Mouse (Mus musculus) heart, embryonic 11.5 days (tissue): ENCODE data around the gene Grin2b. TPM values are rescaled to one million over a fixed set of nuclear protein-coding genes. Genes with fewer than 3 reads are reported as not detected.

Source experiments
- ATAC-seq: fragments of 200-750 bp; cut with Nextera tagmentation; replicated peaks from 2 replicates; pipeline ENCODE4 v1.8.0; 2017; ENCODE audit warnings: moderate library complexity; ENCODE audit not compliant: insufficient number of reproducible peaks, low FRiP score, low TSS enrichment
- H3K27ac ChIP-seq: fragments of 300-500 bp; sonication (generic); 2 replicates; pipeline ENCODE4 v1.5.1; 2014; ENCODE audit warnings: mild to moderate bottlenecking, low read depth, low read length
- H3K27me3 ChIP-seq: fragments of 300-500 bp; sonication (generic); 2 replicates; pipeline ENCODE4 v1.6.1; 2014; ENCODE audit warnings: mild to moderate bottlenecking, low read length, mixed read lengths; ENCODE audit not compliant: control insufficient read depth, insufficient read depth
- H3K36me3 ChIP-seq: fragments of 300-500 bp; sonication (generic); 2 replicates; pipeline ENCODE4 v1.6.1; 2014; ENCODE audit warnings: mild to moderate bottlenecking, low read length, moderate library complexity, mixed read lengths; ENCODE audit not compliant: control insufficient read depth, insufficient read depth
- H3K4me1 ChIP-seq: fragments of 300-500 bp; sonication (generic); 2 replicates; pipeline ENCODE4 v1.6.1; 2014; ENCODE audit warnings: low read length; ENCODE audit not compliant: control insufficient read depth, insufficient read depth
- H3K4me2 ChIP-seq: fragments of 300-500 bp; sonication (generic); 2 replicates; pipeline ENCODE4 v1.6.1; 2014; ENCODE audit warnings: mild to moderate bottlenecking, moderate library complexity
- H3K4me3 ChIP-seq: fragments of 300-500 bp; sonication (generic); 2 replicates; pipeline ENCODE4 v1.5.1; 2014; ENCODE audit warnings: low read depth, low read length
- H3K9ac ChIP-seq: fragments of 300-500 bp; sonication (generic); 2 replicates; pipeline ENCODE4 v1.6.1; 2014; ENCODE audit warnings: mild to moderate bottlenecking, low read depth, low read length, moderate library complexity
- H3K9me3 ChIP-seq: fragments of 300-500 bp; sonication (generic); replicated peaks from 2 replicates; pipeline ENCODE4 v1.6.1; 2016; ENCODE audit warnings: low read length; ENCODE audit not compliant: control insufficient read depth
- WGBS: fragments of 180-500 bp; shearing (Covaris S2); extraction: QIAGEN DNeasy Blood & Tissue Kit; methylation state at CpG from one replicate; pipeline ENCODE4 v1.1.7; 2014; ENCODE audit not compliant: insufficient replicate concordance; 5-methylcytosine and 5-hydroxymethylcytosine counted together
- polyA plus RNA-seq: library from polyadenylated mRNA; unstranded; fragments of >200 nt; fragmentation: Nextera tagmentation; extraction: Ambion mirVana; gene quantifications from 2 replicates; pipeline ENCODE4 v1.2.1, GENCODE M21; 2014

Gene Grin2b
- polyA plus RNA-seq, 1 experiment from 2014 or later = 0.04 TPM

- WGBS = 61% methylated on average over 5 of the region's 5 CpGs
- no peaks in the 10 kb centered on the region for H3K36me3 ChIP-seq
- ATAC-seq = no peak
These were observed 268.9 kb downstream of the Grin2b start for GRCm38 (mm10) chr6:135904391-135904790.

GRCm38 (mm10) chr6:135900410-135900809 lies 272.9 kb downstream of the Grin2b start:
- no peaks in the 10 kb centered on the region for H3K27me3 ChIP-seq
- no peaks in the 10 kb centered on the region for H3K36me3 ChIP-seq
- H3K4me3 ChIP-seq = no peak overlapping the region
- whole genome bisulfite sequencing = 73% methylated on average over 10 of the region's 10 CpGs
- ATAC-seq = no peak
- no peak overlapping the region for H3K9ac ChIP-seq
- no peak overlapping the region for H3K4me2 ChIP-seq
- H3K4me1 ChIP-seq = no peaks in the 10 kb centered on the region
- H3K27ac ChIP-seq = no peak overlapping the region
- H3K9me3 ChIP-seq = no peaks in the 10 kb centered on the region

More at GRCm38 (mm10) chr6:135904391-135904790, 268.9 kb downstream of the Grin2b start:
- Histone ChIP-seq H3K4me3 (no peak overlapping the region), H3K27ac (no peak overlapping the region), H3K9me3 (no peaks in the 10 kb centered on the region), H3K4me2 (no peak overlapping the region), H3K4me1 (no peaks in the 10 kb centered on the region), H3K9ac (no peak overlapping the region), H3K27me3 (no peaks in the 10 kb centered on the region; the same call in 1 of the 2 replicates)

GRCm38 (mm10) chr6:135899225-135899624 lies 274.1 kb downstream of the Grin2b start:
- Histone ChIP-seq H3K4me3 (no peak overlapping the region), H3K27ac (no peak overlapping the region), H3K9me3 (no peaks in the 10 kb centered on the region), H3K9ac (no peak overlapping the region), H3K27me3 (no peaks in the 10 kb centered on the region), H3K4me1 (no peaks in the 10 kb centered on the region), H3K4me2 (no peak overlapping the region), H3K36me3 (no peaks in the 10 kb centered on the region)
- no peak for ATAC-seq
- WGBS = 76% methylated on average over 10 of the region's 10 CpGs

- no peak overlapping the region for H3K4me3 ChIP-seq
- H3K27me3 ChIP-seq = no peaks in the 10 kb centered on the region
- no peak overlapping the region for H3K9ac ChIP-seq
- no peak for ATAC-seq
- no peaks in the 10 kb centered on the region for H3K36me3 ChIP-seq
- H3K27ac ChIP-seq = no peak overlapping the region
- no peaks in the 10 kb centered on the region for H3K9me3 ChIP-seq
- no peak overlapping the region for H3K4me2 ChIP-seq
- no peaks in the 10 kb centered on the region for H3K4me1 ChIP-seq
- WGBS = 57% methylated on average over 1 of the region's 1 CpGs
These were observed 278.5 kb downstream of the Grin2b start for GRCm38 (mm10) chr6:135894793-135895228.

GRCm38 (mm10) chr6:135882611-135883010 lies 290.7 kb downstream of the Grin2b start:
- WGBS = 61% methylated on average over 5 of the region's 5 CpGs
- no peaks in the 10 kb centered on the region for H3K4me1 ChIP-seq

GRCm38 (mm10) chr6:135876163-135876726 lies 297.1 kb downstream of the Grin2b start:
- H3K4me1 ChIP-seq = no peaks in the 10 kb centered on the region
- no peak for ATAC-seq
- no peak overlapping the region for H3K4me3 ChIP-seq
- H3K9ac ChIP-seq = no peak overlapping the region
- H3K4me2 ChIP-seq = no peak overlapping the region
- H3K36me3 ChIP-seq = no peaks in the 10 kb centered on the region
- H3K27me3 ChIP-seq = no peaks in the 10 kb centered on the region
- no peaks in the 10 kb centered on the region for H3K9me3 ChIP-seq
- no peak overlapping the region for H3K27ac ChIP-seq
- 54% methylated on average over 8 of the region's 8 CpGs for WGBS

More at GRCm38 (mm10) chr6:135882611-135883010, 290.7 kb downstream of the Grin2b start:
- Histone ChIP-seq H3K36me3 (no peaks in the 10 kb centered on the region), H3K4me2 (no peak overlapping the region), H3K27me3 (no peaks in the 10 kb centered on the region), H3K4me3 (no peak overlapping the region), H3K9me3 (no peaks in the 10 kb centered on the region), H3K9ac (no peak overlapping the region), H3K27ac (no peak overlapping the region)
- no peak for ATAC-seq

- no peaks in the 10 kb centered on the region for H3K9me3 ChIP-seq
- H3K4me2 ChIP-seq = no peak overlapping the region
- no peak overlapping the region for H3K9ac ChIP-seq
These were observed 298.7 kb downstream of the Grin2b start for GRCm38 (mm10) chr6:135874626-135875025.

GRCm38 (mm10) chr6:135865832-135866231 lies 307.5 kb downstream of the Grin2b start:
- no peaks in the 10 kb centered on the region for H3K27me3 ChIP-seq
- no peak overlapping the region for H3K4me3 ChIP-seq
- ATAC-seq = no peak

More at GRCm38 (mm10) chr6:135874626-135875025, 298.7 kb downstream of the Grin2b start:
- Histone ChIP-seq H3K4me1 (no peaks in the 10 kb centered on the region), H3K36me3 (no peaks in the 10 kb centered on the region), H3K27me3 (no peaks in the 10 kb centered on the region), H3K27ac (no peak overlapping the region), H3K4me3 (no peak overlapping the region)
- no peak for ATAC-seq

GRCm38 (mm10) chr6:135863965-135864364 lies 309.3 kb downstream of the Grin2b start:
- no peak for ATAC-seq
- Histone ChIP-seq H3K4me3 (no peak overlapping the region), H3K4me2 (no peak overlapping the region), H3K27me3 (no peaks in the 10 kb centered on the region), H3K9me3 (no peaks in the 10 kb centered on the region), H3K9ac (no peak overlapping the region), H3K27ac (no peak overlapping the region), H3K4me1 (no peaks in the 10 kb centered on the region), H3K36me3 (no peaks in the 10 kb centered on the region)
- whole genome bisulfite sequencing = 77% methylated on average over 5 of the region's 5 CpGs

More at GRCm38 (mm10) chr6:135865832-135866231, 307.5 kb downstream of the Grin2b start:
- 82% methylated on average over 7 of the region's 7 CpGs for WGBS
- no peaks in the 10 kb centered on the region for H3K9me3 ChIP-seq
- H3K9ac ChIP-seq = no peak overlapping the region
- no peak overlapping the region for H3K27ac ChIP-seq
- no peak overlapping the region for H3K4me2 ChIP-seq
- H3K4me1 ChIP-seq = no peaks in the 10 kb centered on the region
- no peaks in the 10 kb centered on the region for H3K36me3 ChIP-seq
